Mouse (Mus musculus) hindbrain, embryonic 10.5 days (tissue): ENCODE data around the gene Barhl1. TPM values are rescaled to one million over a fixed set of nuclear protein-coding genes. Genes with fewer than 3 reads are reported as not detected.

Source experiments
- DNase-seq: peaks from one replicate; pipeline ENCODE4 v3.0.0-alpha.2; 2017; ENCODE audit warnings: low spot score
- H3K27ac ChIP-seq: fragments of 300-500 bp; sonication (generic); 2 replicates; pipeline ENCODE4 v1.5.1; 2016; ENCODE audit warnings: mild to moderate bottlenecking, moderate library complexity
- H3K27me3 ChIP-seq: fragments of 300-500 bp; sonication (generic); 2 replicates; pipeline ENCODE4 v1.6.1; 2016; ENCODE audit warnings: mild to moderate bottlenecking; ENCODE audit not compliant: poor library complexity, insufficient read depth, severe bottlenecking
- H3K36me3 ChIP-seq: fragments of 300-500 bp; sonication (generic); 2 replicates; pipeline ENCODE4 v1.6.1; 2016; ENCODE audit warnings: mild to moderate bottlenecking, moderate library complexity
- H3K4me1 ChIP-seq: fragments of 300-500 bp; sonication (generic); replicated peaks from 2 replicates; pipeline ENCODE4 v1.6.1; 2016; ENCODE audit warnings: mild to moderate bottlenecking
- H3K4me3 ChIP-seq: fragments of 300-500 bp; sonication (generic); 2 replicates; pipeline ENCODE4 v1.5.1; 2016; ENCODE audit warnings: mild to moderate bottlenecking, moderate library complexity
- H3K9me3 ChIP-seq: fragments of 300-500 bp; sonication (generic); 2 replicates; pipeline ENCODE4 v1.6.1; 2016; ENCODE audit warnings: mild to moderate bottlenecking, moderate library complexity
- WGBS: fragments of 180-500 bp; shearing (Covaris S2); methylation state at CpG from one replicate; pipeline ENCODE4 v1.1.7; 2016; 5-methylcytosine and 5-hydroxymethylcytosine counted together
- polyA plus RNA-seq: library from polyadenylated mRNA; unstranded; fragments of >200 nt; fragmentation: Nextera tagmentation; extraction: Ambion mirVana; gene quantifications from 2 replicates; pipeline ENCODE4 v1.2.1, GENCODE M21; 2016

The Barhl1 gene
- polyA plus RNA-seq, 1 experiment from 2014 or later, result 18.4 TPM

- H3K27me3 ChIP-seq, result no peaks in the 10 kb centered on the region
- no peaks in the 10 kb centered on the region for H3K9me3 ChIP-seq
- 84% methylated on average over 6 of the region's 6 CpGs for WGBS
- no peak overlapping the region for H3K27ac ChIP-seq
- H3K4me3 ChIP-seq, result no peak overlapping the region
- H3K4me1 ChIP-seq, result no peaks in the 10 kb centered on the region
- H3K36me3 ChIP-seq, result peaks cover 70% of the 10 kb centered on the region
- no peak for DNase-seq
Observed at GRCm38 (mm10) chr2:28882826-28883485, 33.5 kb downstream of the Barhl1 start.

GRCm38 (mm10) chr2:28882047-28882446 is 34.4 kb downstream of the Barhl1 start:
- Histone ChIP-seq H3K9me3 (no peaks in the 10 kb centered on the region), H3K4me3 (no peak overlapping the region), H3K4me1 (no peaks in the 10 kb centered on the region), H3K27ac (no peak overlapping the region), H3K27me3 (no peaks in the 10 kb centered on the region), H3K36me3 (peaks cover 70% of the 10 kb centered on the region)
- DNase-seq, result no peak
- WGBS, result 90% methylated on average over 3 of the region's 3 CpGs

GRCm38 (mm10) chr2:28881275-28881674 is 35.2 kb downstream of the Barhl1 start:
- H3K27me3 ChIP-seq, result no peaks in the 10 kb centered on the region
- peaks cover 71% of the 10 kb centered on the region for H3K36me3 ChIP-seq
- no peak for DNase-seq
- H3K4me1 ChIP-seq, result no peaks in the 10 kb centered on the region
- no peaks in the 10 kb centered on the region for H3K9me3 ChIP-seq
- no peak overlapping the region for H3K27ac ChIP-seq
- no peak overlapping the region for H3K4me3 ChIP-seq
- WGBS, result 94% methylated on average over 3 of the region's 3 CpGs

DNA sequence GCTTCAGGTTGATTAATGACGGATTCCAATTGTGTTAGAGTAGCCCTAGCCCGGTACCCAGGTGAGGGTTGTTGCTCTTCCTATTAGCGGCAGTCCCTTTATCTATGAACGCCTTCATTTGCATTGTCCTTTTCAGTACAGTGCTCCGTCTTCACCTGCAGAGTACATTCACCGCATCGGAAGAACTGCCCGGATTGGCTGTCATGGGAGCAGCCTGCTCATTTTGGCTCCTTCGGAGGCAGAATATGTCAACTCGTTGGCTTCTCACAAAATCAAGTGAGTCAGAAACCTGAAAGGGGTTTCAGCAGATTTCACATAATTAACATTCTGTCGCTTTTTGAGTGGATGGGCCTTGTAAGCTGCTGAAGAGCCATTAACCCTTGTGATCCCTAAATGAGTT is 40.9 kb downstream of the Barhl1 start:
- Histone ChIP-seq H3K4me1 (no peaks in the 10 kb centered on the region), H3K36me3 (peaks cover 59% of the 10 kb centered on the region), H3K27ac (no peak overlapping the region), H3K9me3 (no peaks in the 10 kb centered on the region), H3K4me3 (no peak overlapping the region), H3K27me3 (no peaks in the 10 kb centered on the region)
- 93% methylated on average over 11 of the region's 11 CpGs for WGBS
- no peak for DNase-seq

- WGBS, result 83% methylated on average over 7 of the region's 7 CpGs
- Histone ChIP-seq H3K36me3 (peaks cover 76% of the 10 kb centered on the region), H3K27ac (no peak overlapping the region), H3K4me1 (no peaks in the 10 kb centered on the region), H3K4me3 (no peak overlapping the region), H3K27me3 (no peaks in the 10 kb centered on the region), H3K9me3 (no peaks in the 10 kb centered on the region)
- no peak for DNase-seq
Observed at GRCm38 (mm10) chr2:28867495-28867894, 49.0 kb downstream of the Barhl1 start.

DNA sequence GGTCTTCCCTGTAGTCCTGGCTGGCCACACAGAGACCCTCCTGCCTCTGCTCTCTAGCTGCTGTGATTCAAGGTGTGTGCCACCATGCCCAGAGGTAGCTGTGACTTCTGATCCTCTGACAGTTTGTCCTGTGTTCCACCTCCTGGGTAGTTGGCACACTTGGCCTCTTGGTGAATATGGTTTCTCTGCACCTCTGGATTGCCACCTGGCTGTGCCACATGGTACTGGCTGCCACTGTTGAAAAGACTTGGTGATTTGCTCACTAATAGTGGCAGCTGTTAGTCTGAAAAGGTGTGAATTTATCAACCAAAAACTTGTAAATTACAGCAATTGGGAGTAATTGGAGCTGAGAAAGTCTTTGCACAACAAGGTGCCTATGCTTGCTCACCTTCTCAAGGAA is 52.6 kb downstream of the Barhl1 start:
- Histone ChIP-seq H3K9me3 (no peaks in the 10 kb centered on the region), H3K27ac (no peak overlapping the region), H3K4me1 (no peaks in the 10 kb centered on the region), H3K4me3 (no peak overlapping the region), H3K36me3 (peaks cover 98% of the 10 kb centered on the region), H3K27me3 (no peaks in the 10 kb centered on the region)
- no peak for DNase-seq

- no peak overlapping the region for H3K27ac ChIP-seq
- no peak overlapping the region for H3K4me3 ChIP-seq
- no peaks in the 10 kb centered on the region for H3K4me1 ChIP-seq
- H3K27me3 ChIP-seq, result no peaks in the 10 kb centered on the region
- no peaks in the 10 kb centered on the region for H3K9me3 ChIP-seq
- DNase-seq, result no peak
- peaks cover 97% of the 10 kb centered on the region for H3K36me3 ChIP-seq
- 95% methylated on average over 8 of the region's 8 CpGs for WGBS
Observed at GRCm38 (mm10) chr2:28860678-28861423, 55.6 kb downstream of the Barhl1 start.

- Histone ChIP-seq H3K9me3 (no peaks in the 10 kb centered on the region), H3K4me1 (no peaks in the 10 kb centered on the region), H3K36me3 (peaks cover 97% of the 10 kb centered on the region), H3K27ac (no peak overlapping the region), H3K4me3 (no peak overlapping the region), H3K27me3 (no peaks in the 10 kb centered on the region)
- 90% methylated on average over 4 of the region's 4 CpGs for WGBS
- no peak for DNase-seq
Observed at GRCm38 (mm10) chr2:28859303-28859702, 57.2 kb downstream of the Barhl1 start.

Other genes with a start within 250 kb of the Barhl1 start
- gene Spaca9, start 216.9 kb downstream of the Barhl1 start, polyA plus RNA-seq, result 4.4 TPM in 2 replicates
- gene Ak8, start 216.5 kb downstream of the Barhl1 start, polyA plus RNA-seq, result 0.73 and 1.7 TPM in 2 replicates
- 21.1 and 23.7 TPM in 2 replicates for gene Gtf3c4, start 76.3 kb downstream of the Barhl1 start, polyA plus RNA-seq
- gene Ddx31, start 76.3 kb downstream of the Barhl1 start, polyA plus RNA-seq, result 16.7 and 21.5 TPM in 2 replicates
- gene Cfap77, start 138.4 kb upstream of the Barhl1 start, polyA plus RNA-seq, result 0.51 and 0.61 TPM in 2 replicates
- gene Ttf1, start 143.6 kb upstream of the Barhl1 start, polyA plus RNA-seq, result 10.2 and 12.2 TPM in 2 replicates
- gene Setx, start 207.5 kb upstream of the Barhl1 start, polyA plus RNA-seq, result 10.3 and 14.2 TPM in 2 replicates